Mouse (Mus musculus): Measurements from ENCODE around the gene Vti1b. TPM values are rescaled to one million over a fixed set of nuclear protein-coding genes. Genes with fewer than 3 reads are reported as not detected.
"Not testable (repeated sequence)": the region's sequence is repeated elsewhere in the genome, so short reads cannot be mapped to it uniquely, and the experiment has no call there.

The Vti1b gene
- total RNA-seq (2021) = 100 to 1,000 TPM; 111 to 131 TPM
- long read RNA-seq, experiment 1, transcript Vti1b-203 (5 exons, 1,059 nt) = minor isoform, 10 of 143 reads
- long read RNA-seq, experiment 1, transcript Vti1b-201 (6 exons, 1,490 nt) = major isoform, 109 of 143 reads
- long read RNA-seq, experiment 1, partial matches to known transcripts = 2 of 143 reads
- long read RNA-seq, experiment 1, other reads (novel, unspliced or antisense) = 22 of 143 reads
- long read RNA-seq, experiment 2, transcript Vti1b-201 (6 exons, 1,490 nt) = major isoform, 44 of 57 reads
- long read RNA-seq, experiment 2, transcript Vti1b-203 (5 exons, 1,059 nt) = minor isoform, 6 of 57 reads
- long read RNA-seq, experiment 2, partial matches to known transcripts = 2 of 57 reads
- long read RNA-seq, experiment 2, other reads (novel, unspliced or antisense) = 5 of 57 reads

DNA sequence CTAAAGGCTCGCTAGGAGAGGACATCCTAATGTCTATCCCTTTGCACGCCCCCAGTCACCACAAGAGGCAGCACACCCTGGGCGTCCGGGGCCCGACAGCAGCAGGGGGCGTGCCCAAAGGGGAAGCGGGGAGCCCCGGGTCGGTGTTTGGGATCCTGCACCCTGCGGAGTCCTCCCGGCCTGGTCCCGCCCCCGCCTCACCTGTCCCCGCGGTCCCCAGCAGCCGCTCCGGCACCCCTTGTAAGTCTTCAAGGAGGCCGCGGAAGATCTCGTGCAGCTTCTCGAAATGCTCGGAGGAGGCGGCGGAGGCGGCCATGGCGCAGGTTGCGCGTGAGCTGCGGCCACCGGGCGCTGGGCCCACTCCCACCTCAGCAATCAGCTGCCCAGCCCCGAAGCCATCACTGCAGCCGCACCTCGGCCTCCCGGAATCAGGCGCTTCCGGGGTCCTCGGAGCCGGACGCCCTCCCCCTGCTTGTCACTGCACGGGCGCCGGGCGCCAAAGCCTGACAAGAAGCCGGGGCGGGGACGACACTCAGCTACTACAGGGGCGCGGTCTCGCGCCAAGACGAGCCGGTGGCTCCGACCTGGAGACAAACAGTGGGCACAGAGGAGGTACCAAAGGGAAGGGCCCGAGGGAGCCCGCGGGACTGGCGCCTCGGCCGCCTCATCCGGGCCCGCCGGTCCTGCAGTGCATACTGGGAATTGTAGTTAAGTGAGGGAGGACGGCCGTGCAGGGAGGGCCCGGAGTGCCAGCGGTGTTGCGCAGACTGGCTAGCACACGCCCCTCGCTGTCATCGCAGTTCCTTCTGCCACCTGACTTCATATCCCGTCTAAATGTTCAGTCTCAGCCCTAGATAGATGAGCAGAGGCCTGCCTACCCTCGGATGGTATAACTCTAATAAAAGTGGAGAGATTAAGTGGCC is at the start of gene Vti1b:
Gene Vti1b, minus strand, starts transcription at position 649 of the 923 bp plus-strand sequence.
- peak; percentile 91 to 93 for DNase-seq

- no peak for DNase-seq
These were observed 45.0 kb upstream of the Vti1b start for GRCm38 (mm10) chr12:79217511-79217910.

- no peak for DNase-seq
These were observed 39.0 kb upstream of the Vti1b start for GRCm38 (mm10) chr12:79211447-79211846.

- DNase-seq = peak; percentile 33 to 65
These were observed 36.4 kb upstream of the Vti1b start, which contains the start of gene Rdh12 for GRCm38 (mm10) chr12:79208703-79209464. TSS of gene Rdh12 (plus strand) at chr12:79208914.

DNA sequence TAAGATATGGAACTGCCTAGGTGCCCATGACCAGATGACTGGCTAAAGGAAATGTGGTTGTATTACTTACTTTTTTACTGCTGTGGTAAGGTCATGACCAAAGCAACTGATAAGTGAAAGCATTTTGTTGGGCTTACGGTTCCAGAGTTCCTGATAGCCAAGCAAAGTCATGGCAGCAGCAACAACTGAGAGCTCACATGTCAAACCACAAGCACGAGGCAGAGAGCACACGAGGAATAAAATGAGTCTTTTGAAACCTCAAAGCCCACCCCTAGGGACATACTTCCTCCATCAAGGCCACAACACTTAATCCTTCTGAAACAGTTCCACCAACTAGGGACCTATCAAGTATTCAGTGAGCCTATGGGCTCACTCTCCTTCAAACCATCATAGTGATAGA is 29.4 kb upstream of the Vti1b start:
- no peak for DNase-seq

DNA sequence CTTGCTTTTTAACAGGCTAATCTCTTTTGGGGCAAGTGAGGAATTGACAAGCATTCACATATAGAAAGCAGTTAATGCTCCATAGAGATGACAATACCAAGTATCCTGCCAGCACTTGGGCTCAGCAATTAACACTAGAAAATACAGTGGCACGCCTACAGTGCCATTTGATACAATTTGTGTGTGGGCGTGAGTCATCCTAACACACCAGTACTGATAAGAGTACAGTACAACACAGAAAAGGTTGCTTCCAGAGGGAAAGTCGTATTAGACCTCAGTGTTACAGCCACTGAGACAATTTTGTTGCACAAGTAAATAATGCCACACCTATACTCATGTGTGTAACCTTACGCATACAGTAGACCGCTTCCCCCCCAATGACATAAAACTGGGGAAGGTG is 24.6 kb upstream of the Vti1b start:
- DNase-seq = no peak

GRCm38 (mm10) chr12:79193441-79193840 is 21.0 kb upstream of the Vti1b start:
- peak; percentile 70 to 83 for DNase-seq

DNA sequence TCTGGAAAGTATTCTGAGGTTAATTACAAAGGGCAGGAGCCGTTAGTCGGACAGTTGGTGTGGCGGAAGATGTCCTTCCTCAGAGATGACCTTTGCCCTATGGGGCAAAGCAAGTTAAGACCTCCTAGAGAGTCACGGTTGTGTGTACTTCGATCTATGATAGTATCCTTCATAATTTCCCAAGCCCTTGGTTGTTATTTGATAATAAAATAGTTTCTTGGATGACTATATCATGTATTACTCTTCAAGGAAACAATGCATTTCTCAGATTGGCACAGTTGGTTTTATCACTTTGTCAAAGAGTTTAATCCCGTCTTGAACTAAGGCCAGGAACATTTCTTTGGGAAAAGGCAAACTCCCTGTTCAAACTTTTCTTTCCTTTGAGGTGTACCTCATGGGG is 19.7 kb upstream of the Vti1b start, which contains the start of gene Rdh11:
Gene Rdh11, minus strand, starts transcription at position 101 of the 400 bp plus-strand sequence.
- no peak for DNase-seq

GRCm38 (mm10) chr12:79191701-79192100 is 19.2 kb upstream of the Vti1b start:
- peak; percentile 82 to 83 for DNase-seq

DNA sequence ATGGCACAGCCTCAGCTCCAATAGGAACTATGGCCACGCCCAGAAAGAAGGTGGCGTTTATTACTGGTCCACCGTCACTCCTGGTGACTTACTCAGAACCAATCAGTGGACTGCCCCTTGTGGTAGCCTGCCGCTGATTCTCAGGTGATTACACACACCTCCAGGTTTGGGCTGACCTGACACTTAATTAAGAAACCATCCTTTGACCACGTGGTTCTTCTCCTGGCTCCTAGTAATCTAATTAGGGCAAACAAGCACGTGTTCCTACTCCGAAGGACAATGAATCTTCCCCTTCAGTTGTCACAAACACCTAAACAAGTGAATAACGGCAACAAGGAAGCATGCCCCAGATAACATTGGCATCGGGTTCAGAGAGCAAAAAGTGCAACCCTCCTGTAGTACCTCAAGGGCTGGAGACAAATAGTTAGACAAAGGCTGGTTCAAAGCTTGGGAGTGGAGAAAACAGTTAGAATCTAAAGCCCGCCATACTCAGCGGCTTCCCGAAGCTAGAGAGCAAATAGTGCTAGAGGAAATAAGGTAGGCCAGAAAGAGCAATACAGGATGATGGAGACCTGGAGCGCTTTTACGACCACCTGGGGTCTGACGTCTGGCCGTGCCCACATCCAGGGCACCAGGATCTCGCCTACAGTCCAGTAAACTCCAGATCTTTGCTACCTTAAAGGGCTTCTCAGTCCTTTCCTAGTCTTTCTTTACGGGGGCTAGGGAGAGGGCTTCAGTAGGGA is 18.6 kb upstream of the Vti1b start:
- peak; percentile 63 to 70 for DNase-seq

DNA sequence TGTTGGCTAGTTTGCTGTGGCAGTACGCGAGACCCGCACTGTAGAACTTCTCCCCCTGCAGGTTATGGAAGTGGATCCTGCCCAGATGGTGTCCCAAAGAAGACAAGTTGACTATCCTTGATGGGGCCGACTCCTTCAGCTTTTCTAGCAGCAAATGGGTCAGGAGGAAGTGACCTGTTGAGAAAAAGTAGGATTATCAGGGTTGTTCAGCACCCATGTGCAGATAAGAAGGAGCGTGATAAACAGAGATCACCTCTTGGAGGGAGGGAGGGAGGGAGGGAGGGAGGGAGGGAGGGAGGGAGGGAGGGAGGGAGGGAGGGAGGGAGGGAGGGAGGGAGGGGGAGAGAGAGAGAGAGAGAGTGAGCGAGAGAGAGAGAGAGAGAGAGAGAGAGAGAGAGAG is 12.7 kb upstream of the Vti1b start:
- DNase-seq = not testable (repeated sequence)

DNA sequence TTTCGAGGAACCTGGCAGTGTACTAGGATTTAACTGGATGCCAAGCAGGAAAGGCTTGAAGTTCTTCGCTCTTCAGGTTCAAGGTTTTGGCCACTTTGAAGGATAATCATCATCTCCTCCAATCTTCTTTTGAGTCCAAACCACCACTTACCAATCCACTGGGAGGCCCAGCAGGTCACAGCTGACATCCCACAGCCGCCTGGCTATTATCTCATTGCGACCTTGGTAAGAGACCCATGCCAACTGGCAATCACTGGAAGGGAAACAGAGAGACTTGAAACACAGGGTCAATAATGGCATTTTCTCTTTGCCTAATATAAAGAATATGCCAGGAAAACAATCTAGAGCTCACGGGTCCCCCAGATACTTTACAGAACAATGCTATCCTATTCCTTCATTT is 3.5 kb upstream of the Vti1b start:
- DNase-seq = no peak

DNA sequence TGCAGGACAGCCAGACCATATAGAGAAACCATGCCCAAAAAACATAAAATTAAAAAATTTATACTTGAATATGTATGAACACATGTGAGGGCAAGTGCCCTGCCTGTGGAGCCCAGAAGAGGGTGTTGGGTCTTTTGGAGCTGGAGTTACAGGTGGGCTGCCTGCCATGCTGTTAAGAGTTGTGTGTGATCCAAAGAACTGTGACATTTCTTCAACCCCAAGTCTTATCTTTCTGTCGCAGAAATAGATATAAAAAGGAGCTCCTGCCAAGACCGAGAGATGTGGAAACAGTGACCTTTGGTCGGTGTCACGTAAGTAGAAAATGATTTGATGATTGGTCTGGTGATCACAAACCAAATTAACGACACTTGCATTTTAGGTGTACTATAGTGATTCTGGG is 1.3 kb upstream of the Vti1b start:
- no peak for DNase-seq

GRCm38 (mm10) chr12:79171269-79171995 is 1.0 kb downstream of the Vti1b start:
- no peak for DNase-seq

DNA sequence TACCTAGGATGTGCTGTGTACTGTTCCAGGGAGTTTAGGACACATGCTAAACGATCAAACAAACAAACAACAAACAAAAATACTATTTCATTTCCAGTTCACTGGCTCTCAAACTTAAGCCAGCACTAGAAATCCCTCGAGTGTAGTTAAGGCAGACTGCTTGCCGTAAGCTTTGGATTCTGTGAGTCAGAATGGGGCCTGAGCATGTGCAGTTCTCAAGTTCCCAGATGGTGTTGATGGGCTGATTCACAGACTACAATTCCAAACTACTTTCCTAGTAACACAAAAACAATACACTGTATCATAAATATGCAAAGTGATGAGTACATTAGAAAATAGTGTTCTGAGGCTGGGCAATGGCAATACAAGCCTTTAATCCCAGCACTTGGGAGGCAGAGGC is 2.0 kb downstream of the Vti1b start:
- DNase-seq = no peak

DNA sequence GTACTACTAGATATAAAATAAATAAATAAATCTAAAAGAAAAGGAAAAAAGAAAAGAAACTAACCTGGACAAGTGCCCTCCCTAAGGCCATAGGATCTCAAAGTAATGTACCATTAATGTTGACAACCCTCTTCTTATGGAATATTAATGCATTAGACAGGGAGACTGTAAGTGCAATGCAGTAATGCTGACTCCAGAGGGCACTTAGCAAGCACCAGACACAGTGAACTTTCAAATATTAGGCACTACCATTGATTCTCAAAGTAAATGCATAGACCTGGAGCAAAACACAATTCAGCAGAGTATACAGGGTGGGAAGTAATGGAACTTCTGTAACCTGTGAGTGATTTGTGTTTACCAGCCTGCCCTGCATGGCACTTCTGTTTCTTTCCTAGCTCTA is 3.3 kb downstream of the Vti1b start:
- no peak for DNase-seq

GRCm38 (mm10) chr12:79162876-79163275 is 9.6 kb downstream of the Vti1b start:
- no peak for DNase-seq

DNA sequence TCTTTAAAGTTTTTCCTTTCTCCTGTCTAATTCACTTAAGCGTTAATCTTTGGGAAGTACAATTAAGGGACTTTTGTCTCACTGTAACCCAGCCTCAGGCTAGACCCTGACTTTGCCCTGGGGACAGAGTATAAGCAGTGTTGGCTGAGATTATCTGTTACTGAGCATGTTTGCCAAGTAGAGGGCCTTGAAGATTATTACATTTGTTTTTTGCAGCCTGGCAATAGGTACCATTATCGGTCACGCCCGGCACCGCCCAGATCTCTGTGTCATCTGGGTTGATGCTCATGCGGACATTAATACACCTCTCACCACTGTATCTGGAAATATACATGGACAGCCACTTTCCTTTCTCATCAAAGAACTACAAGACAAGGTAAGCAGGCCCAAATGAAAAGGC is 22.8 kb downstream of the Vti1b start:
- DNase-seq = no peak

DNA sequence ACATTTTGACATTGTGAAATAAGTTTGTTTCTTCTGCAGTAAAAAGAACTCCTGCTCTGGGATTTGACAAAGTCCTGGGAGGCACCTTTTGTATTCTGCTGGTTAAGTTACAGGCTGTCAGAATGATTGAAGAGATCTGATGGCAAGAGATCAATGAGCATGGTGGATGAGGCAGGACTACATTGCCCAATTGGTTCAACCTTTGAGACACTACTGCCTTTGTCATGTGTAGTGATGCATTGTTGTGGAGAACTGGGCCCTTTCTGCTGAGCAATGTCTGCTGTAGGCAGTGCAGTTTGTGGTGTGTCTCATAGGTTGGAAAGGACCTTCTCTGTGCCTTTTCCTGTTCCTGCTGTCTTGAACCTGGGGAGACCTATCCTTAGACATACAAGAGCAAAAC is 31.1 kb downstream of the Vti1b start:
- DNase-seq = no peak

DNA sequence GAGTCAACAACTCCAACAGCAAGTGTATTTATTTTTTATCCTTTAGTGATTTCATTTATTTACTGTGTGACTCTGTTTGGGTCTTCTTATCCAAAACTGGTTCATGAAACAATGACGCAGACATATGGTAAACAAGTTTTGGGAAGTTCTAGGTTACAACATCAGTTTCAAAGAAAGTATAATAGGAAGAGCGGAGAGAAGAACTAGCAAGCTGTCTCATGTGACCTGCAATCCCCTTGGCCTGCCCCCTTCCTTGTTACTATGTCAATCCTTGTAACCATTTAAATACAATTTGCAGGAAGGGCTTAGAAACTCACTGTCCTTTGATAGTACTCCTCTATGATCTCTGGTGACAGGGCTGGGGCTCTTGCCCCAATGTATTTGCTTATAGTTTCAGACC is 31.7 kb downstream of the Vti1b start:
- no peak for DNase-seq

DNA sequence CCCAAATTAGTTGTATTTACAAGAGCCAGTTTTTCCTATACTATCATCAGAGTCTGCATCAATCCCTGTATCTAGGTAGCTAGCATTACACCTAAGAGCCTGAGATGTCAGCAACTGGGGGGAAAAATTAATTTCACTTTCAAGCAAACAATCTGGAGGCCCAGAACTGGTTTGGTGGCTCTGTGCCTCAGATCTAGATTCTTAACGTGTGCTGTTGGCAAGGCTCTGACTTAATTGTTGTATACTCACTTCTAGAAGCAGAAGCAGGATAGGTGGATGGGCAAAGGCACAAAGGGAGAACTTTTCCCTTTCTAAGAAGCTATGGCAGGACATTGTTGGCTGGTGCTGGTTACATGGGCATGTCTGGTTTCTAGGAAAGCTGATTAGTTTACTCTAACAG is 33.0 kb downstream of the Vti1b start:
- DNase-seq = no peak

Measured in adrenal gland, postnatal 36 days (tissue).